Mouse (Mus musculus) heart, postnatal 0 days (tissue): ENCODE measurements around the gene Scd1. TPM values are rescaled to one million over a fixed set of nuclear protein-coding genes. Genes with fewer than 3 reads are reported as not detected.

Experiments used
- ATAC-seq: fragments of 200-750 bp; cut with Nextera tagmentation; 2 replicates; pipeline ENCODE4 v1.8.0; 2017; ENCODE audit warnings: low read depth, moderate number of reproducible peaks, moderate library complexity; ENCODE audit not compliant: insufficient read depth
- DNase-seq: peaks from one replicate; pipeline ENCODE4 v3.0.0-alpha.2; 2016; ENCODE audit warnings: low spot score
- H3K27ac ChIP-seq: fragments of 300-500 bp; sonication (generic); 2 replicates; pipeline ENCODE4 v1.5.1; 2014; ENCODE audit warnings: low read depth, mild to moderate bottlenecking
- H3K27me3 ChIP-seq: fragments of 300-500 bp; sonication (generic); 2 replicates; pipeline ENCODE4 v1.6.1; 2014; ENCODE audit warnings: low read length, mixed read lengths; ENCODE audit not compliant: control insufficient read depth, insufficient read depth
- H3K36me3 ChIP-seq: fragments of 300-500 bp; sonication (generic); replicated peaks from 2 replicates; pipeline ENCODE4 v1.6.1; 2014; ENCODE audit warnings: low read length, mixed read lengths; ENCODE audit not compliant: control insufficient read depth, insufficient read depth
- H3K4me1 ChIP-seq: fragments of 300-500 bp; sonication (generic); 2 replicates; pipeline ENCODE4 v1.6.1; 2014; ENCODE audit warnings: antibody characterized with exemption; ENCODE audit not compliant: control insufficient read depth, insufficient read depth
- H3K4me2 ChIP-seq: fragments of 300-500 bp; sonication (generic); 2 replicates; pipeline ENCODE4 v1.6.1; 2014; ENCODE audit warnings: low read depth, mild to moderate bottlenecking, low read length, moderate library complexity
- H3K4me3 ChIP-seq: fragments of 300-500 bp; sonication (generic); 2 replicates; pipeline ENCODE4 v1.5.1; 2014; ENCODE audit warnings: low read depth, low read length
- H3K9ac ChIP-seq: fragments of 300-500 bp; sonication (generic); replicated peaks from 2 replicates; pipeline ENCODE4 v1.6.1; 2014; ENCODE audit warnings: low read depth, low read length, mixed read lengths
- H3K9me3 ChIP-seq: fragments of 300-500 bp; sonication (generic); replicated peaks from 2 replicates; pipeline ENCODE4 v1.6.1; 2016; ENCODE audit warnings: low read length; ENCODE audit not compliant: control insufficient read depth
- CTCF ChIP-seq: IDR thresholded peaks from 2 replicates; pipeline ENCODE4 v1.5.1; 2016; ENCODE audit warnings: antibody characterized with exemption, control low read depth, low read depth
- EP300 ChIP-seq: IDR thresholded peaks from 2 replicates; pipeline ENCODE4 v1.6.1; 2016; ENCODE audit warnings: antibody characterized with exemption, low read depth
- WGBS: fragments of 180-500 bp; shearing (Covaris S2); extraction: QIAGEN DNeasy Blood & Tissue Kit; methylation state at CpG from one replicate; pipeline ENCODE4 v1.1.7; 2014; 5-methylcytosine and 5-hydroxymethylcytosine counted together
- polyA plus RNA-seq: library from polyadenylated mRNA; unstranded; fragments of >200 nt; fragmentation: Nextera tagmentation; extraction: Ambion mirVana; gene quantifications from 2 replicates; pipeline ENCODE4 v1.2.1, GENCODE M21; 2015
- total RNA-seq: library from RNA; depleted of rRNA; stranded (reverse); fragments of >200 nt; gene quantifications from 2 replicates; pipeline ENCODE4 v1.2.3, GENCODE M21; 2014; ENCODE audit warnings: low replicate concordance

The Scd1 gene
- total and polyA plus RNA-seq, 2 experiments from 2014 or later, result 0.66 to 6.2 TPM

- no peak overlapping the region for H3K9ac ChIP-seq
- H3K9me3 ChIP-seq, result no peaks in the 10 kb centered on the region
- H3K4me3 ChIP-seq, result no peak overlapping the region
- no peak overlapping the region for H3K4me2 ChIP-seq
- peaks cover 15% of the 10 kb centered on the region for H3K4me1 ChIP-seq
- 73% methylated on average over 1 of the region's 1 CpGs for WGBS
- 0 out of 2 replicates have a peak overlapping the region, but pooled peaks have one; percentile 83 for H3K27ac ChIP-seq
- H3K27me3 ChIP-seq, result no peaks in the 10 kb centered on the region
- TF ChIP-seq EP300, result no peak
- no peak for TF ChIP-seq CTCF
- DNase-seq, result no peak
- H3K36me3 ChIP-seq, result no peaks in the 10 kb centered on the region
- no peak for ATAC-seq
Measured at GRCm38 (mm10) chr19:44389507-44389906, 18.2 kb downstream of the Scd1 start.

- no peak for TF ChIP-seq EP300
- TF ChIP-seq CTCF, result no peak
- H3K9me3 ChIP-seq, result no peaks in the 10 kb centered on the region
- H3K36me3 ChIP-seq, result no peaks in the 10 kb centered on the region
- peak overlapping the region; percentile 63 for H3K4me2 ChIP-seq
- peak overlapping the region; percentile 83 for H3K27ac ChIP-seq
- no peak overlapping the region; the same call in 1 of the 2 replicates for H3K9ac ChIP-seq
- H3K4me1 ChIP-seq, result peaks cover 15% of the 10 kb centered on the region
- DNase-seq, result peak; percentile 94
- H3K4me3 ChIP-seq, result peak overlapping the region; percentile 50
- no peaks in the 10 kb centered on the region for H3K27me3 ChIP-seq
- WGBS, result 5% methylated on average over 41 of the region's 41 CpGs
- ATAC-seq, result peak; percentile 97
Measured at GRCm38 (mm10) chr19:44388475-44389428, 18.9 kb downstream of the Scd1 start.

GRCm38 (mm10) chr19:44387746-44388474 is 19.8 kb downstream of the Scd1 start:
- Histone ChIP-seq H3K27ac (peak overlapping the region; percentile 83), H3K27me3 (no peaks in the 10 kb centered on the region), H3K4me1 (peaks cover 15% of the 10 kb centered on the region), H3K36me3 (no peaks in the 10 kb centered on the region), H3K9me3 (no peaks in the 10 kb centered on the region), H3K4me2 (peak overlapping the region; percentile 63), H3K4me3 (peak overlapping the region; percentile 50), H3K9ac (no peak overlapping the region; the same call in 1 of the 2 replicates)
- 12% methylated on average over 19 of the region's 19 CpGs for WGBS
- DNase-seq (peak; percentile 12), ATAC-seq (no peak; the same call in 1 of the 2 replicates)
- TF ChIP-seq EP300, result no peak
- no peak for TF ChIP-seq CTCF

GRCm38 (mm10) chr19:44387089-44387671 is 20.5 kb downstream of the Scd1 start:
- 82% methylated on average over 4 of the region's 4 CpGs for WGBS

GRCm38 (mm10) chr19:44385887-44386498 is 21.7 kb downstream of the Scd1 start:
- DNase-seq (no peak), ATAC-seq (no peak)
- no peaks in the 10 kb centered on the region for H3K9me3 ChIP-seq
- H3K36me3 ChIP-seq, result no peaks in the 10 kb centered on the region
- H3K9ac ChIP-seq, result no peak overlapping the region
- H3K4me3 ChIP-seq, result no peak overlapping the region
- 65% methylated on average over 6 of the region's 6 CpGs for WGBS
- H3K4me1 ChIP-seq, result peaks cover 15% of the 10 kb centered on the region
- H3K27ac ChIP-seq, result no peak overlapping the region
- TF ChIP-seq CTCF, result no peak
- no peak for TF ChIP-seq EP300
- H3K27me3 ChIP-seq, result no peaks in the 10 kb centered on the region
- H3K4me2 ChIP-seq, result no peak overlapping the region

More at GRCm38 (mm10) chr19:44387089-44387671, 20.5 kb downstream of the Scd1 start:
- no peak for TF ChIP-seq CTCF
- no peak for TF ChIP-seq EP300
- H3K4me2 ChIP-seq, result no peak overlapping the region
- no peaks in the 10 kb centered on the region for H3K9me3 ChIP-seq
- no peak overlapping the region for H3K4me3 ChIP-seq
- H3K9ac ChIP-seq, result no peak overlapping the region
- H3K36me3 ChIP-seq, result no peaks in the 10 kb centered on the region
- H3K27me3 ChIP-seq, result no peaks in the 10 kb centered on the region
- DNase-seq (no peak), ATAC-seq (no peak)
- H3K27ac ChIP-seq, result peak overlapping the region; percentile 83; the same call in 1 of the 2 replicates
- H3K4me1 ChIP-seq, result peaks cover 15% of the 10 kb centered on the region
